Mouse (Mus musculus): Measurements from ENCODE around the gene Psmd8. TPM values are rescaled to one million over a fixed set of nuclear protein-coding genes. Genes with fewer than 3 reads are reported as not detected.

The Psmd8 gene
- total RNA-seq, 4 experiments from 2014 or later: 116 to 137 (median 132) TPM

- no peak for DNase-seq (ENCODE audit: low spot score in 2 of 2)
These were observed 9.5 kb downstream of the Psmd8 start for GRCm38 (mm10) chr7:29170755-29171561.

GRCm38 (mm10) chr7:29170066-29170754 lies 10.3 kb downstream of the Psmd8 start, which contains the start of the genes Ggn and Spred3:
Ggn (plus strand) TSS chr7:29170210.
Spred3 (minus strand) TSS chr7:29170411.
- DNase-seq (ENCODE audit: low spot score in 2 of 2): no peak

- DNase-seq (ENCODE audit: low spot score in 2 of 2): peak; percentile 76
These were observed 11.1 kb downstream of the Psmd8 start for GRCm38 (mm10) chr7:29169231-29170065.

- no peak for DNase-seq (ENCODE audit: low spot score in 2 of 2)
These were observed 11.7 kb downstream of the Psmd8 start for GRCm38 (mm10) chr7:29168791-29169230.

- no peak for DNase-seq (ENCODE audit: low spot score in 2 of 2)
These were observed 12.3 kb downstream of the Psmd8 start for GRCm38 (mm10) chr7:29168121-29168695.

- no peak for DNase-seq (ENCODE audit: low spot score in 2 of 2)
These were observed 12.8 kb downstream of the Psmd8 start for GRCm38 (mm10) chr7:29167656-29168055.

- no peak for DNase-seq (ENCODE audit: low spot score in 2 of 2)
These were observed 17.6 kb downstream of the Psmd8 start for GRCm38 (mm10) chr7:29162750-29163525.

GRCm38 (mm10) chr7:29162294-29162693 lies 18.2 kb downstream of the Psmd8 start:
- DNase-seq (ENCODE audit: low spot score in 2 of 2): no peak

GRCm38 (mm10) chr7:29158264-29158663 lies 22.2 kb downstream of the Psmd8 start:
- DNase-seq (ENCODE audit: low spot score in 2 of 2): no peak

- DNase-seq (ENCODE audit: low spot score in 2 of 2): peak; percentile 80 to 82
These were observed 24.4 kb downstream of the Psmd8 start, which contains the start of gene Fam98c for GRCm38 (mm10) chr7:29155838-29156782. Fam98c (minus strand) TSS chr7:29156234.

- DNase-seq (ENCODE audit: low spot score in 2 of 2): peak; percentile 78 to 86
These were observed 25.2 kb downstream of the Psmd8 start for GRCm38 (mm10) chr7:29155196-29155837.

- no peak for DNase-seq (ENCODE audit: low spot score in 2 of 2)
These were observed 26.3 kb downstream of the Psmd8 start for GRCm38 (mm10) chr7:29154018-29154720.

- no peak for DNase-seq (ENCODE audit: low spot score in 2 of 2)
These were observed 29.0 kb downstream of the Psmd8 start for GRCm38 (mm10) chr7:29151486-29151885.

GRCm38 (mm10) chr7:29148771-29149170 lies 31.7 kb downstream of the Psmd8 start:
- no peak for DNase-seq (ENCODE audit: low spot score in 2 of 2)

GRCm38 (mm10) chr7:29146625-29147367 lies 33.7 kb downstream of the Psmd8 start:
- DNase-seq (ENCODE audit: low spot score in 2 of 2): no peak

- no peak for DNase-seq (ENCODE audit: low spot score in 2 of 2)
These were observed 36.5 kb downstream of the Psmd8 start for GRCm38 (mm10) chr7:29144006-29144405.

- no peak for DNase-seq (ENCODE audit: low spot score in 2 of 2)
These were observed 39.1 kb downstream of the Psmd8 start for GRCm38 (mm10) chr7:29141416-29141815.
